Mouse (Mus musculus): ENCODE results near the gene Rdh13. TPM values are rescaled to one million over a fixed set of nuclear protein-coding genes. Genes with fewer than 3 reads are reported as not detected.

The Rdh13 gene
- polyA plus RNA-seq (2017; shearing (Covaris generic)) = 1 to 10 TPM; 2.2 to 4.9 TPM

GRCm38 (mm10) chr7:4445216-4445791, at the start of gene Rdh13:
Gene Rdh13 (minus strand): TSS chr7:4445649.

DNA sequence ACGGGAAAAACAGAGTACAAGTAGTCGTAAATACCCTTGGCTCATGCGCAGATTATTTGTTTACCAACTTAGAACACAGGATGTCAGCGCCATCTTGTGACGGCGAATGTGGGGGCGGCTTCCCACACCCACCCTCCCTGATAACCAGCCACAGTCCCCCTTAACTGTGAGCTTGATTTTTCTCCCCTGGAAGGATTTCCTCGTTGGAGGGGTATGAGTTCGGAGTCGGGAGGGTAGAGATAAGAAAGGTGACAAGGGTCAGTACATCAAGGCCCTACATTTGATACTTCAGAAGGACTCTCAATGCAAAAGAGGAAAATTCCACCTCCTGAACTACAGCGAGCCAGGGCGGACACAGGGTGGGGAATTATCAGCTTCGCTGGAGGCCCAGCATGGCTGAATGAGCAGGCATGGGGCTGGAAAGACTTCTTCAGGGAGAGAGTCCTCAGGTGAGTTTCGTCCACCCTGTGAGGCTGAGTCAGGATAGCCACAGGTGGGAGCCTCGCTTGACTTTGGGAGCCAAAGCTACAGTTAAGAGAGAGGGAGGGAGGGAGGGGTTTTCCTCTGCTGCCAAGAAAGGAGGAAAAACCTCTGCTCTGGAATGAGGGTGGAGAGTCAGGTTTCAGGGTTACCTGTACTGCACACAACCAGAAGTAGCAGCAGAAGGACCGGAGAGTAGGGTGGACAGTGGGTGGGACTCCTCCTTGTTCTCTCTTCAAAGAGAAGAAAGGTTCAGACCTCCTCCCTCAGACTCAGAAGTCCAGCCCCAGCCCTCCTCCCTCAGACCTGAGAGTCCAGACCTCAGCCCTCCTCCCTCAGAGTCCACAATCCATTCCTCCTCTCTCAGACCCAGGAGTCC, 15.4 kb upstream of the Rdh13 start, which contains the start of gene Eps8l1:
Eps8l1 (plus strand) TSS at position 99 of the 859 bp plus-strand sequence.

DNA sequence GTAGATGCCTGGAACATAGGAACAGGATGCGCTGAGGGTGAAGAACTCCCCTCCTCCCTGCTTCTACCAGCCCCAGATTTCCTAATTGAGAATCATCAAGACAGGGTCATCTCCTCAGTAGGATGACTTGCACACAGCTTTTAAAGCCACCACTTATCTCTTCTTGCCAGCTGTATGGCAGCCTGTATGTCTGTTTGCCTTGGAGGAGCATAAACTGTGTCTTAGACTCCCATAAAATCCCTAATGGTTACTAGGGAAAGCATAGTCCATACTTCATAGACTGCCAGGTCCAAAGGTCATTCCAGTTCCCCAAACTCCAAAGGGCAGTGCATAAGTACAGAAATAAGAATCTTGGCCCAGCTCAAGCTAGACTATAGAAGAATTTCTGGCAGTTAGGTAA, 47.7 kb downstream of the Rdh13 start, which contains the start of gene Gp6:
Gp6 (minus strand) TSS at position 15 of the 400 bp plus-strand sequence.

Other genes starting within 250 kb of the Rdh13 start
- gene Lilra5, start 207.9 kb downstream of the Rdh13 start, polyA plus RNA-seq (2017; shearing (Covaris generic)) = under 1 TPM in 1 of 2 experiments, not detected in 1; 0.48 TPM
- not detected for gene Ncr1, start 107.9 kb downstream of the Rdh13 start, polyA plus RNA-seq (2017; shearing (Covaris generic))
- not detected for gene Gp6, start 47.9 kb downstream of the Rdh13 start, polyA plus RNA-seq (2017; shearing (Covaris generic))
- gene Eps8l1, start 15.0 kb upstream of the Rdh13 start, polyA plus RNA-seq (2017; shearing (Covaris generic)) = 10 to 100 TPM in 1 of 2 experiments, 1 to 10 TPM in 1; 8.9 to 19.0 TPM
- 100 to 1,000 TPM; 122 to 144 TPM for gene Ppp1r12c, start 56.0 kb upstream of the Rdh13 start, polyA plus RNA-seq (2017; shearing (Covaris generic))
- gene Tnnt1, start 70.7 kb upstream of the Rdh13 start, polyA plus RNA-seq (2017; shearing (Covaris generic)) = 10 to 100 TPM in 1 of 2 experiments, 1 to 10 TPM in 1; 6.2 to 15.6 TPM
- 1 to 10 TPM in 1 of 2 experiments, under 1 TPM in 1; 0.44 to 1.5 TPM for gene Tnni3, start 78.6 kb upstream of the Rdh13 start, polyA plus RNA-seq (2017; shearing (Covaris generic))
- 1 to 10 TPM; 1.1 to 1.3 TPM for gene Dnaaf3, start 86.8 kb upstream of the Rdh13 start, polyA plus RNA-seq (2017; shearing (Covaris generic))
- not detected for gene Syt5, start 101.9 kb upstream of the Rdh13 start, polyA plus RNA-seq (2017; shearing (Covaris generic))
- not detected for gene Ptprh, start 158.4 kb upstream of the Rdh13 start, polyA plus RNA-seq (2017; shearing (Covaris generic))
- gene Tmem86b, start 185.8 kb upstream of the Rdh13 start, polyA plus RNA-seq (2017; shearing (Covaris generic)) = 10 to 100 TPM; 11.0 to 15.2 TPM
- 100 to 1,000 TPM; 185 to 259 TPM for gene Ppp6r1, start 213.4 kb upstream of the Rdh13 start, polyA plus RNA-seq (2017; shearing (Covaris generic))
- gene Hspbp1, start 239.4 kb upstream of the Rdh13 start, polyA plus RNA-seq (2017; shearing (Covaris generic)) = 10 to 100 TPM; 53.0 to 59.9 TPM
- under 1 TPM in 1 of 2 experiments, not detected in 1; 0.61 TPM for gene Brsk1, start 245.0 kb upstream of the Rdh13 start, polyA plus RNA-seq (2017; shearing (Covaris generic))

Data from activated CD4-positive, CD25-positive, alpha-beta regulatory T cell (primary cell).